Mouse (Mus musculus) intestine, embryonic 14.5 days (tissue): Measurements from ENCODE around the gene Cabp2. TPM values are rescaled to one million over a fixed set of nuclear protein-coding genes. Genes with fewer than 3 reads are reported as not detected.

Source experiments
- ATAC-seq: fragments of 200-750 bp; cut with Nextera tagmentation; replicated peaks from 2 replicates; pipeline ENCODE4 v1.8.0; 2017; ENCODE audit warnings: low read depth, moderate number of reproducible peaks, moderate TSS enrichment, moderate library complexity; ENCODE audit not compliant: low FRiP score, low TSS enrichment
- DNase-seq: peaks from one replicate; pipeline ENCODE4 v3.0.0-alpha.2; 2018; ENCODE audit warnings: low spot score
- H3K27ac ChIP-seq: fragments of 300-500 bp; sonication (generic); 2 replicates; pipeline ENCODE4 v1.5.1; 2014; ENCODE audit warnings: low read depth, mild to moderate bottlenecking, control low read depth
- H3K27me3 ChIP-seq: fragments of 300-500 bp; sonication (generic); replicated peaks from 2 replicates; pipeline ENCODE4 v1.6.1; 2014; ENCODE audit warnings: low read length, control low read depth; ENCODE audit not compliant: control insufficient read depth, insufficient read depth
- H3K36me3 ChIP-seq: fragments of 300-500 bp; sonication (generic); 2 replicates; pipeline ENCODE4 v1.6.1; 2014; ENCODE audit warnings: low read length, control low read depth; ENCODE audit not compliant: control insufficient read depth, insufficient read depth
- H3K4me1 ChIP-seq: fragments of 300-500 bp; sonication (generic); replicated peaks from 2 replicates; pipeline ENCODE4 v1.6.1; 2014; ENCODE audit warnings: low read length, control low read depth, mixed read lengths; ENCODE audit not compliant: control insufficient read depth, insufficient read depth
- H3K4me2 ChIP-seq: fragments of 300-500 bp; sonication (generic); 2 replicates; pipeline ENCODE4 v1.6.1; 2014; ENCODE audit warnings: low read length
- H3K4me3 ChIP-seq: fragments of 300-500 bp; sonication (generic); 2 replicates; pipeline ENCODE4 v1.5.1; 2014; ENCODE audit warnings: low read depth, low read length, control low read depth, mixed read lengths
- H3K9ac ChIP-seq: fragments of 300-500 bp; sonication (generic); 2 replicates; pipeline ENCODE4 v1.6.1; 2014; ENCODE audit warnings: mild to moderate bottlenecking, low read length
- H3K9me3 ChIP-seq: fragments of 300-500 bp; sonication (generic); 2 replicates; pipeline ENCODE4 v1.6.1; 2016; ENCODE audit warnings: low read length, control low read depth; ENCODE audit not compliant: control insufficient read depth
- WGBS: fragments of 180-500 bp; shearing (Covaris S2); extraction: QIAGEN DNeasy Blood & Tissue Kit; methylation state at CpG from one replicate; pipeline ENCODE4 v1.1.7; 2014; 5-methylcytosine and 5-hydroxymethylcytosine counted together
- polyA plus RNA-seq: library from polyadenylated mRNA; unstranded; fragments of >200 nt; fragmentation: Nextera tagmentation; extraction: Ambion mirVana; gene quantifications from 2 replicates; pipeline ENCODE4 v1.2.1, GENCODE M21; 2014

Gene Cabp2
- polyA plus RNA-seq, 1 experiment from 2014 or later = 0.57 TPM

GRCm38 (mm10) chr19:4091383-4091782, 10.0 kb downstream of the Cabp2 start:
- no peak overlapping the region for H3K4me3 ChIP-seq
- no peaks in the 10 kb centered on the region for H3K27me3 ChIP-seq
- H3K4me1 ChIP-seq = peaks cover 4% of the 10 kb centered on the region
- DNase-seq = no peak
- no peaks in the 10 kb centered on the region for H3K36me3 ChIP-seq
- H3K9me3 ChIP-seq = no peaks in the 10 kb centered on the region
- H3K9ac ChIP-seq = no peak overlapping the region
- H3K27ac ChIP-seq = no peak overlapping the region
- no peak overlapping the region for H3K4me2 ChIP-seq
- 60% methylated on average over 2 of the region's 2 CpGs for WGBS
- ATAC-seq = no peak

- no peak for DNase-seq
- ATAC-seq = no peak
- no peaks in the 10 kb centered on the region for H3K27me3 ChIP-seq
- 63% methylated on average over 3 of the region's 3 CpGs for WGBS
- no peak overlapping the region for H3K9ac ChIP-seq
- H3K4me1 ChIP-seq = peaks cover 6% of the 10 kb centered on the region
- no peak overlapping the region for H3K4me2 ChIP-seq
- no peaks in the 10 kb centered on the region for H3K9me3 ChIP-seq
- no peak overlapping the region for H3K4me3 ChIP-seq
- no peak overlapping the region for H3K27ac ChIP-seq
- no peaks in the 10 kb centered on the region for H3K36me3 ChIP-seq
Observed at GRCm38 (mm10) chr19:4092750-4093149, 11.4 kb downstream of the Cabp2 start.

- Histone ChIP-seq H3K36me3 (no peaks in the 10 kb centered on the region), H3K9ac (no peak overlapping the region), H3K4me1 (peaks cover 14% of the 10 kb centered on the region), H3K27me3 (no peaks in the 10 kb centered on the region), H3K4me3 (no peak overlapping the region), H3K27ac (no peak overlapping the region), H3K4me2 (no peak overlapping the region), H3K9me3 (no peaks in the 10 kb centered on the region)
- no peak for DNase-seq
- ATAC-seq = no peak
- WGBS = 62% methylated on average over 7 of the region's 7 CpGs
Observed at GRCm38 (mm10) chr19:4093772-4094171, 12.4 kb downstream of the Cabp2 start.

- Histone ChIP-seq H3K4me3 (no peak overlapping the region), H3K36me3 (no peaks in the 10 kb centered on the region), H3K27ac (no peak overlapping the region), H3K9ac (no peak overlapping the region), H3K9me3 (no peaks in the 10 kb centered on the region), H3K4me1 (peaks cover 16% of the 10 kb centered on the region), H3K27me3 (no peaks in the 10 kb centered on the region), H3K4me2 (no peak overlapping the region)
- ATAC-seq (no peak), DNase-seq (no peak)
- 88% methylated on average over 3 of the region's 3 CpGs for WGBS
Observed at GRCm38 (mm10) chr19:4094348-4094747, 13.0 kb downstream of the Cabp2 start.

- Histone ChIP-seq H3K27me3 (no peaks in the 10 kb centered on the region), H3K36me3 (no peaks in the 10 kb centered on the region), H3K9me3 (no peaks in the 10 kb centered on the region), H3K27ac (no peak overlapping the region), H3K9ac (no peak overlapping the region), H3K4me3 (no peak overlapping the region), H3K4me1 (peaks cover 20% of the 10 kb centered on the region), H3K4me2 (no peak overlapping the region)
- WGBS = 79% methylated on average over 5 of the region's 5 CpGs
- ATAC-seq (no peak), DNase-seq (no peak)
Observed at GRCm38 (mm10) chr19:4094774-4095303, 13.5 kb downstream of the Cabp2 start.

GRCm38 (mm10) chr19:4095802-4096201, 14.4 kb downstream of the Cabp2 start:
- H3K36me3 ChIP-seq = no peaks in the 10 kb centered on the region
- no peak overlapping the region for H3K4me2 ChIP-seq
- H3K4me1 ChIP-seq = peaks cover 27% of the 10 kb centered on the region
- H3K4me3 ChIP-seq = no peak overlapping the region
- no peaks in the 10 kb centered on the region for H3K9me3 ChIP-seq
- H3K9ac ChIP-seq = no peak overlapping the region
- 58% methylated on average over 3 of the region's 3 CpGs for WGBS
- H3K27ac ChIP-seq = no peak overlapping the region
- peaks cover 6% of the 10 kb centered on the region for H3K27me3 ChIP-seq
- DNase-seq (no peak), ATAC-seq (no peak)

GRCm38 (mm10) chr19:4096642-4097440, 15.5 kb downstream of the Cabp2 start, which contains the start of gene Cdk2ap2:
Gene Cdk2ap2, plus strand, starts transcription at chr19:4097182.
- Histone ChIP-seq H3K4me1 (peaks cover 30% of the 10 kb centered on the region), H3K27ac (peak within 1 kb of the TSS; percentile 84), H3K9ac (peak within 1 kb of the TSS; percentile 61), H3K4me3 (peak within 1 kb of the TSS; percentile 56), H3K27me3 (peaks cover 16% of the 10 kb centered on the region), H3K9me3 (no peaks in the 10 kb centered on the region), H3K4me2 (peak within 1 kb of the TSS; percentile 67), H3K36me3 (no peaks in the 10 kb centered on the region)
- under 1% methylated on average over 65 of the region's 65 CpGs for WGBS
- ATAC-seq (peak; percentile 94), DNase-seq (peak; percentile 100)

- peaks cover 30% of the 10 kb centered on the region for H3K4me1 ChIP-seq
- peak overlapping the region; percentile 56 for H3K4me3 ChIP-seq
- peak overlapping the region; percentile 41 for H3K9ac ChIP-seq
- peak overlapping the region; percentile 84 for H3K27ac ChIP-seq
- peak overlapping the region; percentile 67 for H3K4me2 ChIP-seq
- WGBS = under 1% methylated on average over 21 of the region's 21 CpGs
- H3K9me3 ChIP-seq = no peaks in the 10 kb centered on the region
- H3K36me3 ChIP-seq = no peaks in the 10 kb centered on the region
- H3K27me3 ChIP-seq = peaks cover 20% of the 10 kb centered on the region
- ATAC-seq = peak; percentile 24
- no peak for DNase-seq
Observed at GRCm38 (mm10) chr19:4097441-4097825, 16.1 kb downstream of the Cabp2 start.

- no peak overlapping the region for H3K27ac ChIP-seq
- no peak overlapping the region for H3K9ac ChIP-seq
- no peak for DNase-seq
- H3K27me3 ChIP-seq = peaks cover 23% of the 10 kb centered on the region
- H3K4me2 ChIP-seq = no peak overlapping the region; the same call in 1 of the 2 replicates
- peaks cover 30% of the 10 kb centered on the region for H3K4me1 ChIP-seq
- no peak overlapping the region for H3K4me3 ChIP-seq
- ATAC-seq = no peak
- H3K9me3 ChIP-seq = no peaks in the 10 kb centered on the region
- WGBS = 84% methylated on average over 13 of the region's 13 CpGs
- H3K36me3 ChIP-seq = no peaks in the 10 kb centered on the region
Observed at GRCm38 (mm10) chr19:4098426-4098825, 17.0 kb downstream of the Cabp2 start.
